Mouse (Mus musculus) neural tube, embryonic 15.5 days (tissue): ENCODE results near the gene Capn7. TPM values are rescaled to one million over a fixed set of nuclear protein-coding genes. Genes with fewer than 3 reads are reported as not detected.
A peak's percentile ranks its signal among the peaks of the same experiment; 100 is the strongest.

Experiments used
- ATAC-seq: fragments of 200-750 bp; cut with Nextera tagmentation; 2 replicates; pipeline ENCODE4 v1.8.0; 2017; ENCODE audit warnings: mild to moderate bottlenecking, moderate TSS enrichment, moderate library complexity; ENCODE audit not compliant: low FRiP score
- H3K27ac ChIP-seq: fragments of 300-500 bp; sonication (generic); replicated peaks from 2 replicates; pipeline ENCODE4 v1.5.1; 2015; ENCODE audit warnings: mild to moderate bottlenecking, inconsistent platforms
- H3K27me3 ChIP-seq: fragments of 300-500 bp; sonication (generic); replicated peaks from 2 replicates; pipeline ENCODE4 v1.6.1; 2015; ENCODE audit warnings: inconsistent platforms
- H3K36me3 ChIP-seq: fragments of 300-500 bp; sonication (generic); 2 replicates; pipeline ENCODE4 v1.6.1; 2015; ENCODE audit warnings: inconsistent platforms
- H3K4me1 ChIP-seq: fragments of 300-500 bp; sonication (generic); 2 replicates; pipeline ENCODE4 v1.6.1; 2015; ENCODE audit warnings: inconsistent platforms
- H3K4me2 ChIP-seq: fragments of 300-500 bp; sonication (generic); 2 replicates; pipeline ENCODE4 v1.6.1; 2015; ENCODE audit warnings: inconsistent platforms, mild to moderate bottlenecking, moderate library complexity
- H3K4me3 ChIP-seq: fragments of 300-500 bp; sonication (generic); replicated peaks from 2 replicates; pipeline ENCODE4 v1.5.1; 2015; ENCODE audit warnings: mild to moderate bottlenecking, inconsistent platforms
- H3K9ac ChIP-seq: fragments of 300-500 bp; sonication (generic); replicated peaks from 2 replicates; pipeline ENCODE4 v1.6.1; 2015; ENCODE audit warnings: mild to moderate bottlenecking, inconsistent platforms
- H3K9me3 ChIP-seq: fragments of 300-500 bp; sonication (generic); replicated peaks from 2 replicates; pipeline ENCODE4 v1.6.1; 2016; ENCODE audit warnings: inconsistent platforms
- WGBS: fragments of 180-500 bp; shearing (Covaris S2); methylation state at CpG from one replicate; pipeline ENCODE4 v1.1.7; 2015; ENCODE audit warnings: mixed read lengths; 5-methylcytosine and 5-hydroxymethylcytosine counted together
- polyA plus RNA-seq: library from polyadenylated mRNA; unstranded; fragments of >200 nt; fragmentation: Nextera tagmentation; extraction: Ambion mirVana; gene quantifications from 2 replicates; pipeline ENCODE4 v1.2.1, GENCODE M21; 2015

The Capn7 gene
- polyA plus RNA-seq, 1 experiment from 2014 or later: 77.2 TPM

DNA sequence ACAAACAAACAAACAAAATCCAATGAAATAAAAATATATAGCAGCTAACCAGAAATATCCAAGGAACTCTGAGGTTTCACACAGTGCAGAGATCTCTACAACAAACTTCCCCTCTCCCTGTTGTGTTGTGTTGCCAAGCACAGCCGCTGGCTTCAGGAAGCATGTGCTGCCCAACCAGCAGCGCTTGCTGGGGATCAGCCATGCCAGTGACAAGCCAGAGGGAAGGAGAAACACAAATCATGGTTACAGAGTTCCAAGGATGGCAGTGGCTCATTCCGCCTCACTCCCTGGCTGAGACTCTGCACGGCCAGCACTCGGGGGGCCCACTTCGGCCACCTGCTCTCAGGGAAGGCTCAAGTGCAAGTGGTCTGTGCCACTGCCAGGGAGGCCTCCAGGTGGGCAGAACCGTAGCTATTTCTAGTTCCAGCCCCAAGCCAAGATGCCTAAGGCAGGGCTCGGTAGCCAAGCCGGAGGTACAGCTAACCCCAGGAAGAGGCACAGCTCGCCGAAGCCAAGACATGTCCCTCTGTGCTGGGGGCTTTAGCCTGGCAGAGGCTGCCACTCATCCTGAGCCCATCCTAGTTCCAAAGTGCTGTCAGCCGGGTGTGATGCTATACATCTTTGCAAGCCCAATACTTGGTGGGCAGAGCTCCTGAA lies 69.8 kb downstream of the Capn7 start:
- peak; percentile 56 for ATAC-seq
- 65% methylated on average over 12 of the region's 12 CpGs for WGBS
- peaks cover 22% of the 10 kb centered on the region for H3K36me3 ChIP-seq
- peaks cover 36% of the 10 kb centered on the region for H3K4me1 ChIP-seq
- peak overlapping the region; percentile 58 for H3K27ac ChIP-seq
- H3K9ac ChIP-seq: no peak overlapping the region
- H3K4me3 ChIP-seq: no peak overlapping the region
- H3K9me3 ChIP-seq: no peaks in the 10 kb centered on the region
- no peaks in the 10 kb centered on the region for H3K27me3 ChIP-seq
- no peak overlapping the region for H3K4me2 ChIP-seq

DNA sequence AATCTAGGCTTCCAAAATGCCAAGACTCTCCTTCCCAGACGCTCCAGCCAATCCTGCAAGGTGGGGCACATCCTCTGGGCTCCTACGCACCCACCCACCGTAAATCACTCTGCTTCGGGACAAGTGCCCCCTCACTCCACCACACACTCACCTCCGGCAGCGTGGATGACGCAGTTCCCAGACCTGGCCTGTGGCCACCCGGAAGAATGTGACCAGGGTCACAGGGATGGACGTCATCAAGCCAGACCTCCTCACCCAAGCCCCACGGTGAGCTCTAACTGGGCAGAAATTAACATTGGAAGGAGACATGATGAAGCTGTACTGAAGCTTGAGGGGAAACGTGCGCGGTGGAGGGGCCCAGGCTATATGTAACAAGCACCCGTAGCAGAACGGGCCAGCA lies 70.8 kb downstream of the Capn7 start:
- Histone ChIP-seq H3K9ac (no peak overlapping the region), H3K36me3 (peaks cover 22% of the 10 kb centered on the region), H3K4me1 (peaks cover 33% of the 10 kb centered on the region), H3K9me3 (no peaks in the 10 kb centered on the region), H3K4me3 (no peak overlapping the region), H3K27me3 (no peaks in the 10 kb centered on the region), H3K4me2 (no peak overlapping the region), H3K27ac (no peak overlapping the region)
- 85% methylated on average over 15 of the region's 15 CpGs for WGBS
- ATAC-seq: no peak

DNA sequence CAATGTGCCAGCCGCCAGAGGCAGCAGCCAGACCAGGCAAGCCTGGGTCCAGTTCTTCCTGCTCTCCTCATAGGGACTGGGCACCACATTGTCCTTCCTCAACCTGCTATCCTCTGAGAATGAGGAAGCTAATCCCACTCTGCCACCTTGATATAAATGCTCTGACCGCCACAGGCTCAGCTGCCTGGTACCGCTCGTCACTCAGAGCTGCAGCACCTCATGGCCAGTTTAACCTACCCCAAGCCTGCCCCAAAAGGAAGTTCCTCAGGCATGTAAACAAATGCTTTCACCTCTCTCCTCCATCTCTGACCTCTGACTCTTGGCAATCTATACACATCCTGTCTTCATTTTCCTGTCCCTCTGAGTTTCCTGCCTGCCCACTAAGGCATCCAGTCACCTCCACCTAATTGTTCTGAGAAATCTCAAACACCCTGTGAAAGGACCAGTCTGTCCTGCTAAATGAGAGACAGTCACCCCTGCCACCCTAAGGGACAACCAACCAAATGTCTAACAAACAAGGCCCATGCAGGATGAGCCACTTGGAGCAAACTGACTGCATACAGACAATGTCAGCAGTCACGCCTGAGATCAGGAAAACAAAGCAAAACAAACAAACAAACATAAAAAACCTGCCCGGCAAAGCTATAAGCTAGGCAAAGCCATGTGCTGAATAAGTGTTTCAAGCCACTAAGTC lies 71.6 kb downstream of the Capn7 start:
- H3K9me3 ChIP-seq: no peaks in the 10 kb centered on the region
- no peak for ATAC-seq
- H3K36me3 ChIP-seq: peaks cover 22% of the 10 kb centered on the region
- H3K27ac ChIP-seq: 0 out of 2 replicates have a peak overlapping the region, but pooled peaks have one; percentile 9
- 82% methylated on average over 6 of the region's 6 CpGs for WGBS
- H3K4me3 ChIP-seq: no peak overlapping the region
- H3K9ac ChIP-seq: no peak overlapping the region
- H3K4me2 ChIP-seq: no peak overlapping the region
- H3K4me1 ChIP-seq: peaks cover 33% of the 10 kb centered on the region
- H3K27me3 ChIP-seq: no peaks in the 10 kb centered on the region

DNA sequence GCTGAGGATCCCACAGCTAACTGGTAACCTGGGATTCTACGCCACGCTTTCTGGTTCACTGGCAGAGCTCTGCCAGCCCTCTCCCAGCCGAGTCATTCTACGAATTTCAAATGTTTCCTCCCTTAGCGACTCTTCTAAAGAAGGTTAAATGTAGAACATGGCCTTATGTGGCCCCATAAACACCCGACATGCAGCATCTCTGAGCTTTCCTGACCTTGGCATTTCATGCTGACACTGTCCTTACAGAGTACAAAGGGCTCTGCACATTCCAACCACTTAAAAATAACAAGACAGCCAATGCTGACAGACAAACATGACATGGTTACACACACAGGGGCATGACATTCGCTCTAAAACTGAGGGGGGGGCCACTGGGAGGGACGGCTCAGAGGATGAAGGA lies 72.2 kb downstream of the Capn7 start:
- Histone ChIP-seq H3K4me1 (peaks cover 37% of the 10 kb centered on the region), H3K36me3 (peaks cover 22% of the 10 kb centered on the region), H3K27me3 (no peaks in the 10 kb centered on the region), H3K9ac (no peak overlapping the region), H3K27ac (0 out of 2 replicates have a peak overlapping the region, but pooled peaks have one; percentile 9), H3K4me2 (no peak overlapping the region), H3K4me3 (no peak overlapping the region), H3K9me3 (no peaks in the 10 kb centered on the region)
- 62% methylated on average over 8 of the region's 8 CpGs for WGBS
- no peak for ATAC-seq

DNA sequence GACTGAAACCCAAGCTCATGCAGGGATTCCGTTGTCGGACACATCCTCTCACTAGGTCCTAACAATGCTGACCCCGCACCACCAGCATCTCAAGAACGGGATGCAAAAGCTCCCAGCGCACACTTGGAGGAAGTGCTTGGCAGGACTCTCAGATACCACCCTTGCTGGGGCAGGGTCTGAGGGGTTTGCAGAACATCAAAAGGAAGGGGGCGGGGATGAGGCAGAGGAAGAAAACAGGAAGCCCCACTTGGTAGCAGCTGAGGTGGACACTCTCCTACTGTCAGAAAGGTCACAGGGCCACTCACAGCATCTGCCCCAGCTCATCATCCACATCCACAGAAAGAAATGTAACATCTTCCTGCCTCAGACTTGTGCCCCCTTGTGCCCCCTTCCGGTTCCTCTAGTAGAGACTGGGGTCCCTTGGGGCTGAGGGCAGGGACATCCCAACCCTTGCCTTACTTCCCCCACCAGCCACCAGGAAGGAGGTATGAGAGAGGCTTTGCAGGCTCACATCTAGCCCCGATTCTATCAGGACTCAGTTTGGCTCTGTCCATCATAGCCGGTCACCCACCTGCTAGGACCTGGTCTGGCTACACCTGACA lies 73.8 kb downstream of the Capn7 start:
- Histone ChIP-seq H3K4me1 (peaks cover 47% of the 10 kb centered on the region), H3K4me2 (no peak overlapping the region), H3K27me3 (no peaks in the 10 kb centered on the region), H3K27ac (no peak overlapping the region), H3K9me3 (no peaks in the 10 kb centered on the region), H3K36me3 (peaks cover 22% of the 10 kb centered on the region), H3K9ac (no peak overlapping the region), H3K4me3 (no peak overlapping the region)
- ATAC-seq: no peak
- 88% methylated on average over 9 of the region's 9 CpGs for WGBS

DNA sequence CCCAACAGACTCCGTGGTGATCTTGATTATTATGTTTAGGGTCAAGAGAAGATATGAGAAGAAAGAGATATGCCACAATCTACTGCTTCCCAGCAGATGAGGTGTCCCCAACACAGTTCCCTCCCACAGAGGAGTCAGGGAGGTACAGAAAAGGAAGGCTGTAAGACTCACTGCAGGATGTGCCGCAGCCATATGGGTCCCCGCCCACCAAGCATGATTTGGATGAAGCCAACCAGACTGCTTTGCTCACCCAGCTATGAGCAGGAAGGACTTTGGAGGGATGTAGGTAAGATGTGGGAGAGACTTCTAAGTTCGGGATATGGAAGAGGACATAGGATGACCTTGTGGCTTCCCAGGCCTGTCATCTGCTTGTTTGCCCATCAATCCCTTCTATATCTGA lies 74.3 kb downstream of the Capn7 start:
- no peaks in the 10 kb centered on the region for H3K9me3 ChIP-seq
- H3K36me3 ChIP-seq: peaks cover 20% of the 10 kb centered on the region
- 83% methylated on average over 4 of the region's 4 CpGs for WGBS
- H3K27me3 ChIP-seq: no peaks in the 10 kb centered on the region
- ATAC-seq: no peak
- no peak overlapping the region for H3K4me2 ChIP-seq
- peaks cover 48% of the 10 kb centered on the region for H3K4me1 ChIP-seq
- H3K27ac ChIP-seq: no peak overlapping the region
- no peak overlapping the region for H3K4me3 ChIP-seq
- H3K9ac ChIP-seq: no peak overlapping the region

DNA sequence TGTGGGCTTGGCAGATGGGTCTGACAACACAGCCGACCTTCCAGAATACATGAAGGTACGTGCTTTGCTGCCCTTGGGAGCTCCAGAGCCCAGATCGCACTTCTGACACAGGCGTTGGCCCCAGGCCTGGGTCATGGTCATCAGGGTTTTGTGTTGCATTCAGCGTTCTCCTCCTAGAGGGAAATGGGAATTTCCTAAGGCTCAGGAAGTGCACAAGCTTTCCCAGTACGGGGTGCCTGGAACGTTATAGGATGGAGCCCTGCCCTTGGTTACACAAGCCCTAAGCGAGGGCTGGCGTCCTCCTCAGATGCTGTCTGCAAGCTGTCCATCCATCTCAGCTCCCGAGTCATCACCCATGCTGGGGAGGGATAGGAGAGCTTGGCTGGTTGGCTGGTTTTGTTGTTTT lies 76.2 kb downstream of the Capn7 start:
- Histone ChIP-seq H3K4me1 (peaks cover 48% of the 10 kb centered on the region), H3K4me2 (no peak overlapping the region), H3K9me3 (no peaks in the 10 kb centered on the region), H3K9ac (no peak overlapping the region), H3K4me3 (no peak overlapping the region), H3K27ac (no peak overlapping the region), H3K27me3 (no peaks in the 10 kb centered on the region), H3K36me3 (peaks cover 15% of the 10 kb centered on the region)
- ATAC-seq: no peak
- 86% methylated on average over 10 of the region's 10 CpGs for WGBS

DNA sequence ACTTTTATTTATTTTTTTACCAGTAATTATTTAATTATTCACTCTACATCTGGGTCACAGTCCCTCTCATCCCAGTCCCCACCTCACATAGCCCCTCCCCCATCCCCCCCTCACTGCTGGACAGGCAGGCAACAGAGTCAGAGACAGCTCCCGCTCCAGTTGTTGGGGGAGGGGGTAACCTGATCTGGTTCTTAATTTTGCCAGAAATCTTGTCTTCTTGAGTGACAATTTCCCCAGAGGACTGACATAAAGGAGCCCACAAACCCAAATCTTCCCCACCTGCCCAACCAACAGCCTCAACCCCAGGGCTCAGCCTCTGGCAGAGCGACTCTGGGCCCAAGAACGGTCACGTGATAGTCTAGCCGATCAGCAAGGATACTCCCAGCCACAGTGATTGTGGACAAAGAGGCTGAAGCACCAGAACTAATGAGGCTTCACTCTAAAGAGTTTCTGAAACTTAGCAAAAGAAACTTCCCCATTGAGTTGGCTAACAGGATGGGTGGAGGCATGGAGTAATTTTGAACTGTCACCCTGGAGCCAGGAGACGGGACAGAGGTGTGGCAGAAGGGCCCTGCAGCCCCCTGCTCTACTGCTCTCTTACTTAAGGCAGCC lies 77.1 kb downstream of the Capn7 start:
- 26% methylated on average over 6 of the region's 6 CpGs for WGBS
- no peak for ATAC-seq

DNA sequence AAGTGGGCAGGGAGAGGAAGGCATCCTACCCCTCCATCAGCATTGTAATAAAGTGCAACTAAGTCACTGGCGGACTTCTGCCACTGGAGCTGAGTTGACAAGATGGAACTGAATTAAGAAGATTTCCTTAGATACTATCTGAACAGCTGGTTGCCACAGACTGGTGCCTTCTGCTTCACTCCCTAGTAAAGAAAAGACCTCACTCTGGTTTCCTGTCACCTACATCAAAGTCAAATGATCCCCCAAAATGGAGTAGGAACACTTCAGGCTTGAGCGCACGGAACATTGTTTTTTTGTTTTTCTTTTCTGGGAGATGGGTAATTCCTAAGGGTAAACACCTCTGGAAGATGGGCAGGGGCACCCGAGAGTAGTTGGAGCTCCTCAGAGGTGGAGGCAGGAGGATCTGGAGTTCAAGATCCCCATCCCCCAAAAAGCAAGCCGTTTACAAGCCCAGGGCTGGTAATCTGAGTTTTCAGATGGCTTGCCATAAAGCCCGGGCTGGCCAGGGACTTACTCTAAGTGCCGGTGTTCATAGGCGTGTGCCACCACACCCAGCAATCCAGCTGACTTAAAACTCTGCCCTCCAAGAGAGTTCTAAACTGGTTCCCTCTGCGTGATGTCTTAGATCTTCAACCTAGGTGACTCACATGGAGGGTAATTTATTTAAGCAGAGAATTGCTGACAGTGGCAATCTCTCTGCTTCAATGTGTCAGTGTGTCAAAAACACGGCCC lies 78.0 kb downstream of the Capn7 start:
- no peak overlapping the region for H3K27ac ChIP-seq
- no peak overlapping the region for H3K4me2 ChIP-seq
- ATAC-seq: no peak
- H3K4me1 ChIP-seq: peaks cover 45% of the 10 kb centered on the region
- H3K36me3 ChIP-seq: peaks cover 15% of the 10 kb centered on the region
- no peaks in the 10 kb centered on the region for H3K27me3 ChIP-seq
- WGBS: 56% methylated on average over 10 of the region's 10 CpGs
- H3K9me3 ChIP-seq: no peaks in the 10 kb centered on the region
- no peak overlapping the region for H3K4me3 ChIP-seq
- no peak overlapping the region for H3K9ac ChIP-seq

More for the DNA sequence above, 77.1 kb downstream of the Capn7 start:
- Histone ChIP-seq H3K4me2 (no peak overlapping the region), H3K9me3 (no peaks in the 10 kb centered on the region), H3K27ac (no peak overlapping the region), H3K27me3 (no peaks in the 10 kb centered on the region), H3K4me1 (peaks cover 45% of the 10 kb centered on the region), H3K9ac (no peak overlapping the region), H3K36me3 (peaks cover 15% of the 10 kb centered on the region), H3K4me3 (no peak overlapping the region)

DNA sequence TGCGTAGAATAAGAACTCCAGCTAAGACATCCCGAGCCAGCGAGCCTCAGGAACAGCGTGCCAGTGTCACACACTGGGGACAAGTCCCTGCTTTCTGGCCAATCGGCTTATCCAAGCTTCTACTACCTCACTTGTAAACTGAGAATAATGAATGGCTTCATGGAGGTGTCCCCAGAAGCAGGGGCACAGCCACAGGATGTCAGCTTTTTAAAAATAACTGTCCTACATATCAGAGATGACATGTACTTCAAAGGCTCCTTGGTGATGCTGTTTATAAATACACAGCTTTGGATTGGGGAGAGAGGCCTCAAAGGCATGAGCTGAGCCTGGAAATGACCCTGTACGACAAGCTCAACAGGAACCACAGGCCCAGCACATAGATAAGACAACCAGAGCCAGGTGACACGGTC lies 78.5 kb downstream of the Capn7 start:
- Histone ChIP-seq H3K27ac (no peak overlapping the region), H3K9me3 (no peaks in the 10 kb centered on the region), H3K4me1 (peaks cover 49% of the 10 kb centered on the region), H3K36me3 (peaks cover 14% of the 10 kb centered on the region), H3K9ac (no peak overlapping the region), H3K4me3 (no peak overlapping the region), H3K4me2 (no peak overlapping the region), H3K27me3 (no peaks in the 10 kb centered on the region)
- no peak for ATAC-seq
- 67% methylated on average over 7 of the region's 7 CpGs for WGBS

DNA sequence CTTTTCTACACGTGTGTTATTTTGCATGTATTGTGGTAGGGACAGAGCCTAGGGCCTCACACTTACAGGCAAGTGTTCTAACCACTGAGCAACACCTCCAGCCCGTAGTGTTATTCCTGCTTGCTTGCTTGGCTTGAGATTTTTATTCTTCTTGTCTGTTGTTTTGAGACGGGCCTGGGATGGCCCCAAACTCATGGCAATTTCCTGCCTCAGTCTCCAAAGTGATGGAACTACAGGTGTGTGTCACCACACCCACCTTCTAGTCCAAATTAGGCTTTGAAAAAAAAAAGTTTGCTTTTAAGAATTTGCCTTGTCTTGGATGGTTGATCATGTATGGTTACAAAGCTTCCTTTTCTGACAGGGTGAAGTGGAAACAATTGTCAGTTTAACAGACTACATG lies 80.0 kb downstream of the Capn7 start:
- Histone ChIP-seq H3K4me1 (peaks cover 57% of the 10 kb centered on the region), H3K36me3 (no peaks in the 10 kb centered on the region), H3K9me3 (no peaks in the 10 kb centered on the region), H3K4me3 (no peak overlapping the region), H3K9ac (no peak overlapping the region), H3K27ac (no peak overlapping the region), H3K4me2 (no peak overlapping the region), H3K27me3 (no peaks in the 10 kb centered on the region)
- WGBS: 81% methylated on average over 3 of the region's 3 CpGs
- no peak for ATAC-seq
